Mouse (Mus musculus) ES-E14 (cell line): ENCODE results near the gene Rab33b.

ENCODE experiments used
- MAFK ChIP-seq: IDR thresholded peaks from 2 replicates; pipeline ENCODE4 v1.6.1; 2014; ENCODE audit warnings: mild to moderate bottlenecking, low read depth, low read length, inconsistent platforms; ENCODE audit not compliant: insufficient read depth
- ZNF384 ChIP-seq: IDR thresholded peaks from 2 replicates; pipeline ENCODE4 v1.6.1; 2012; ENCODE audit warnings: low read depth, low read length, inconsistent platforms

GRCm38 (mm10) chr3:51498659-51499058 is 14.9 kb downstream of the Rab33b start:
- TF ChIP-seq MAFK = no peak
- TF ChIP-seq ZNF384 = no peak
